Mouse (Mus musculus) CD4-positive, CD25-positive, alpha-beta regulatory T cell, adult 4 months (primary cell): Measurements from ENCODE around the gene Arpc4. TPM values are rescaled to one million over a fixed set of nuclear protein-coding genes. Genes with fewer than 3 reads are reported as not detected.

Source experiments
- ATAC-seq: one replicate; pipeline ENCODE4 v1.8.0; 2017
- polyA plus RNA-seq, 2 experiments: library from polyadenylated mRNA; unstranded; fragments of 100-300 nt; shearing (Covaris generic); gene quantifications; one replicate each; pipeline ENCODE4 v1.2.1; 2017

Arpc4 gene
- polyA plus RNA-seq, 2 experiments from 2014 or later: 574 to 794 TPM

- no peak for ATAC-seq
Observed at GRCm38 (mm10) chr6:113366639-113367038, 11.3 kb upstream of the Arpc4 start.

- ATAC-seq: no peak
Observed at GRCm38 (mm10) chr6:113367574-113367973, 10.3 kb upstream of the Arpc4 start.

DNA sequence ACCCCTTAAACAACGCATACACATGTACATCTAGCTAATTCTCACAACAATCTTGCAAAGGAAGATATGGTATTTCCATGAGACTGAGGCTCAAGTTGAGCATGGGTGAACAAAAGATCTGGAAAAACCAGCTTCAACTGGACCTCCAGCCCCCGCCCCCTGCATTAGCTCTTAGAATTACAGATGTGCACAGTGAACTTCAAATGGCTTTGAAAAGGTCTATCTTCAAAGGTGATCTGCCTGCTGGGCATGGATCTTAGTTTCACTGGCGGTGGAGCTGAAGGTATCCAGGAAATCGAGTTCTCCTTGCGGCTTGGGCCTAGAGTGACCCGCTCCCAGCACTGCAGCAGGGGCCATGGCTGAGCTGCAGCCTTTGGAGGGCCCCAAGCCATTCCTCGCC, 9.8 kb upstream of the Arpc4 start:
- no peak for ATAC-seq

DNA sequence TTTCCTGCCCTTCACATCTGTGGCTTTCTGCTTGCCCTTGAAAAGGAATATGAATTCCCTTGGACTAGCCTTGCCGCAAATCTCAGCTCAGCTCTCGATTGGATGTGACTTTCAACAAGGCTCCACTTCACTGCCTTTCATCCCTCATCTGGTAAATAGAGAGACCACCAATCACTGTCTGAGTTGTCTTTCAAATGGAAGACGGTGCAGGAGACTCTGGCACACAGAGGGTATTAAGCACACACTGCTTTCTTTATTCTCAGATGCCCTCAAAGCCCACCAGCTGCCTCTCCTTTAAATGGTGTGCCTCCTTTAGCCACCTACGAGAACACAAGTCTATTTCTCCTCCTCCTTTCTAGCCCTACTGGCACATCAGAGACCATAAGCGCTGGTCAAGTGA, 9.3 kb upstream of the Arpc4 start:
- ATAC-seq: no peak

DNA sequence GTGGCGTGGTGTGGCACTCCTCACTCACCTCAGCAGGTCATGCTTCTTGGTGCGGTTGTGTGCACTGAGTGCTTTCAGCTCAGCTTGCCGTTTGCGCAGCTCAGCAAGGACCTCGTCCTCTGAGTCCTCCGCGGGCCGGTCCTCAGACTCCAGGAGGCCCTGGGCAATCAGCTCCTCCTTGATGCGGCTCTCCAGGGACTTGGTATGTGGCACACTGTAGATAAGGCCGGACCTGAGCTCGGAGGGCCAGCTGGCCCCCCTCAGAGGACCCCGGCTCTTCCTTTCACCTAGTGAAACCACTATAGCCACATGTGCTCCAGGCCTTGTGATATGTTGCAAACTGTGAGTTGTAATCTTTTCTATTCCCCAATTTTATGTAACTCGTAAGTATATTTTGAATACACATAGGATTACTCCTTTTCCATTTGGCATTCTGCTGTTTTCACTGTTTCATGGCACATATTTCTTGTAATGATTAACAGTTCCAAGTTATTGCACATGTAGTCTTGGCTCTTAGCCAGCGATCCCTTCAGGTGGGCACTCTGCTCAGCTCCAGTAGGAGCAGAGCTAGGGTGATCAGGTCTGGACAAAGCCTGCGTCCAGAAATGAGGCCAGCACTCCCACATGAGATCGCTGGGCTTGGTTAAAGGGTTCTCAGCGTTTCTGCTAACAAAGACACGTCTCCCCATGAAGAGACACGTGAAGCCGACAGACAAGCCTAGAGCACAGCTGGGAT, 7.6 kb upstream of the Arpc4 start:
- ATAC-seq: no peak

DNA sequence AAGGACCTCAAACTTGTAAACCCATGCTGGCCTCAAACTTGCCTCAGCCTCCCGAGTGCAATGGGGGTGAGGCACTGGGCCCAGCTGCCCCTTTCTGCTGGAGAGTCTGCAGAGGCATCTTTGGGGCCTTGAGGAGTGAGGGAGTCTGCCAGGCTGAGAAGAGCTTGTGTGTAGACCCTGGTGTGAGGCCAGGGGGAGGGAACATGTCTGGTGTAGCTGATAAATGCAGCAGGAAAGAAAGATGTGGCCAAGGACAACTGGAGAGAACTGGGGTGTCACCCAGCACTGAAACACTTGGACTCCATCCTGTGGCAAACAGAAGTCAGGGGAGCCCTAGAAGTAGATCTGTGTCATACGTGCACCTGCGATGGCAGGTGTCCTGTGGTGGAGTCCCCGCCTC, 4.4 kb upstream of the Arpc4 start:
- ATAC-seq: no peak

DNA sequence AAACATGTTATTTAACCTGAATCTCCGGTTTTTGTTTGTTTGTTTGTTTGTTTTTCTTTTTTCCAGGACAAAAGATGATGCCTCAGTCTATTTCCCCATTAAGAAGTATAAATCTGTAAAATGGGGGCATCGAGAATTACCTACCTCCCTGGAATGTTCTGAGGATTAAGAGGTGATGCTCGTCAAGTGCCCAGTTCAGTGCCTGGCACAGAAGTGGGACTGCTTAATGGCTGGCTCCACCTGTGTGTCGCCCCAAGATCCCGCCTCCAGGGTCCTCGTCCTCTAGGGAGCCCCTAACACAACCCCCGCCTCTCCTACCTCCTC, 781 bp upstream of the Arpc4 start:
- no peak for ATAC-seq

DNA sequence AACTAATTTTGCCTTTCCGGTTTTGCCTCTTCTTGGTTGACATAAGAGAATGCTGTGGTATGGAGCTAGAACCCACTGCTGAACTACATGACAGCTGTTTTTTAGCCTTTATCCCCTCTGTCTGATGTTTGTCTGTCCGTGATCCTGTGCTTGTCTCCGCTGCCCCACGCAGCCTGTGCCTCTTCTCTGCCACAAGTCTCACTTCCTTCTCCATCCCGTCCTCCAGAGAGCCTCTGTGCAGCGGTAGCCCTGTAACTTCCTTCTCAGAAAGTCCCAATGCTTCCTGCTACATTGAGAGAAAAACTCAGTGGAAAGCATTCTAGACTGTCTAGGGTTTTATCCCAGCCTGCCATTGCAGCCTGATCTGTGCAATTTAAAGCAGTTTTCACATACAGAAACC, 1.3 kb downstream of the Arpc4 start:
- no peak for ATAC-seq

DNA sequence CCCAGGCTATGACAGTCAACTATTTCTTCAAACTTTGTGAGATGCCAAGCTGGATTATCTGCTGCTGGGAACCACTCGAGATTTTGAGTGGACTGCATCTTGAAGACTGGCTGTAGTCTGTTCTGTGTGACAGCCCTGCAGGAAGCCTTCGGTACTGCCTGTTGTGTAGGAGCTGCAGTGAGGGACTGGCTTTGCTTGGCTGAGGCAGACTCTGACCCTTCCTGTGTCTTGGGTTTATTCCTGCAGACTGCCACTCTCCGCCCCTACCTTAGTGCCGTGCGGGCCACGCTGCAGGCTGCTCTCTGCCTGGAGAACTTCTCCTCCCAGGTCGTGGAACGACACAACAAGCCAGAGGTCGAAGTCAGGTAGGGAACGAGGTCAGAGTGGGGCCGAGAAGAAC, 2.6 kb downstream of the Arpc4 start:
- no peak for ATAC-seq

DNA sequence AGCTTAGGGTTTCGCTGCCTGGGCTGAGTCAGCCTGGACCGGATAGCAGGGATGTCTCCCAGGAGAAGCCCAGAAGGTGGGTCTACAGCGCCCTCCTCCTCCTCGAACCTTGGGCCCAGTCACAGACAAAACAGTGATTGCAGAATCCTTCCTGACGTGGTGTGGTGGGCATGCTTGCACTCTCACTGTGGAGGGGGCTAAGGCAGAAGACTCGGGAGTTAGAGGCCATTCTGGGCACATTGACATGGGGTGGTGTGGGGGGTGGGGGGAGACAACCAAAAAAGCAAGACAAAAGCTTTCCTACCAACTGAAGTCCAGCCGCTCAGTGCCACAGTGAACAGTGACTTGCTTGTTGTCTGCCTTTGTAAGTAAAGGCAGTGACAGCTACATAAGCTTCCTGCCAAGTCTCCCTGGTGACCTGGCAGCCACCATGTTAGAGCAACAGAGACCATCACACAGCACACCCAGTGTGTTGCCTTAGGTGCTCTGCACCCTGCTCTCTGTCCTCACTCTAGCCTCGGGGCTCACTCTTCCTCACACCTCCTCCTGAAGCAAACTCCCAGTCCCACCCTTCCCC, 6.5 kb downstream of the Arpc4 start:
- ATAC-seq: no peak

- ATAC-seq: no peak
Observed at GRCm38 (mm10) chr6:113385160-113385714, 7.3 kb downstream of the Arpc4 start.

GRCm38 (mm10) chr6:113386025-113386424, 8.1 kb downstream of the Arpc4 start:
- no peak for ATAC-seq

- ATAC-seq: no peak
Observed at GRCm38 (mm10) chr6:113388960-113389359, 11.0 kb downstream of the Arpc4 start, which contains the start of gene Ttll3. TSS of gene Ttll3 (plus strand) at chr6:113389260.

GRCm38 (mm10) chr6:113390715-113391114, 12.8 kb downstream of the Arpc4 start:
- ATAC-seq: no peak

DNA sequence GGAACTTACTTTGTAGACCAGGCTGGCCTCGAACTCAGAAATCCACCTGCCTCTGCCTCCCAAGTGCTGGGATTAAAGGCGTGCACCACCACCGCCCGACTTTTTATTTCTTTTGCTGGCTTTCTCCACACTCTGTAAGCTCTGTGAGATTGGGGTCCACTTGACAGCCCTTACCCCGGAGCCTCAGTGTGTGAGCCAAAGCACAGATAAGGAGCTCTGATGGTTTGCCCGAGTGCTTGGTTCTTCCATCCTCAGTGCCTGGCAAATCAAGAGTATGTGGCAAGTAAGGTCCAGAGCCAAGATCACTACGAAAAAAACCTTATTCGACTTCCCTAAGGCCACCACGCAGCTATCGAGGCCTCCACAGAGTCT, 14.1 kb downstream of the Arpc4 start:
- ATAC-seq: no peak

DNA sequence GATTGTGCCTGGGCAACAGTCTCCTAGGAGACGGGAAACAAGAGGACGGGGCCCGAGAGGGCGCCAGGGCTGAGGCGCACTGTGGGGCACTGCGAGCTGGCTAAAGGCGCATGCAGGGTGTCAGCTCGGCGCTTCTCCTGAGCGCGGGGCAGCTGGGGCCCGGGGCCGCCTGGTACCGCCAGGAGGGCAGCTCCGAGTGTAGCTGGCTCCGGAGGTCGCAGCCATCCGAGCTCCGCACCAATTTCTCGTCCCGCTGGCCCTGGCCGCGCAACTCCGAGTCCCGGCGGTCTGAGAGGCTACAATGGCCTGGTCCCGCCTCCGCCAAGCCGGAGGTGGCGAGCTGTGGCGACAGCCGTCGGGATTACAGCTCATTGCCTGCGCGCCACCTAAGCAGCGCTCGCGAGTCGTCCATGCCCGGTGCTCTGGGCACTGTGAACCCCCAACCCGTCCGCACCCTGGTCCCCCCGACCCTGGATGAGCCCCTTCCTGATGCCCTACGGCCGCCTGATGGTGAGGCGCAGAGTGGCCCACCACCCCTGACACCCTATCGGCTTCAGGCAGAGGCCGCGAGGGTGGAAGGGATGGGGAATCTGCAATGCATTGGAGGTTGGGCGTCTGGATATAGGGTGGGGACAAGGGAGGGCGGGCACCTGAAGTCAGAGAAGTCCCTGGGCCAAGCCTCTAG, 14.6 kb downstream of the Arpc4 start:
- no peak for ATAC-seq

- no peak for ATAC-seq
Observed at GRCm38 (mm10) chr6:113393951-113394350, 16.0 kb downstream of the Arpc4 start.

DNA sequence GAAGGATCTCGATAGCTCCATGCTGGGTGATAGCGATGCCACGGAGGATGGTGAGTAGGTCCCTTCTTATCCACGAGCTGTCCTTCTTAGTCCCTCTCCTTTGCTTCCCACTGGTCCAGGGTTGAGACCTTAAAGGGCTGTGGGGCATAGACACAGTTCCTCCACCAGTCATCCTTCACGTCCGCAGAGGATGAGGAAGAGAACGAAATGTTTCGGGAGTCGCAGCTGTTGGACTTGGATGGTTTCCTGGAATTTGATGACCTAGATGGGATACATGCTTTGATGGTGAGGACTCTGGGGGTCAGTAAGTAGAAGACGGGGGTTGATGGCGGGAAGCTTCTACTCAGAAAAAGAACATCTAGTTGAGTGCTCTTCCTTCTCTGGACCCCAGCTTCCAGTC, 16.9 kb downstream of the Arpc4 start:
- ATAC-seq: no peak

GRCm38 (mm10) chr6:113395501-113395900, 17.6 kb downstream of the Arpc4 start:
- ATAC-seq: no peak

GRCm38 (mm10) chr6:113396270-113397030, 18.5 kb downstream of the Arpc4 start:
- no peak for ATAC-seq

GRCm38 (mm10) chr6:113402094-113402493, 24.2 kb downstream of the Arpc4 start:
- ATAC-seq: no peak

DNA sequence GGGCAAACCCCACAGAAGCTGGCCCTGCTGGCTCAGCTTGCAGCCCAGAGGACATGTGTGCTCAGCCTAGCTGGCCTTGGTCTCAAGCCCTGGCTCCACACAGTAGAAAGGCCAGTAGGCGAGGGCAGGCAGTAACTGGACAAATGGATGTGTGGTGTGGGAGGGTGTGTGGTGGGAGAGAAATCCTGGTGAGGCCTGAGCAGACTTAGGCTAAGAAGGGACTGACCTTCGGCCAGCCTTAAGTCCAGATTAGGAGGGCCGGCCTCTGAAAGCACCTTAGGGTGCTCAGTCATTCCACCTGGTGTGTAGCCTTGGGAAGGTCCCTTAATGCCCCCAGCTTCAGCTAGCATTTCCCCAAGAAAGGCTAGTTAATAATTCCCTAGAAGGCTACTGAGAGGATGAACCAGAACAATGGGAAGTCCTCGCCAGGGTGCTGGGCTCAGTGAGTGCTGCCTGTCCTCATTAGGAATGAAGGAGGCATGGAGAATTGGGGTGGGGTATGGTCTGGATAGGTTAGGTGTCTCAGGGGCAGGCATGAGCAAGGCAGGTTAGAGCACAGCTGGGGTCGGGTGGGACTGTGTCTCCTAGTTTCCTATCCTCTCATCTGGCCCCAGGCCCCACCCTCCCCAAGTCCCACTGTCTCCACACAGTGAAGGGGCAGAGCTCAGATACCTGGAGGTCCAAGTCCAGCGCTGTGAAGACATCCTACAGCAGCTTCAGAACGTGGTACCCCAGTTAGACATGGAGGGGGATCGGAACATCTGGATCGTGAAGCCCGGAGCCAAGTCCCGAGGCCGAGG, 26.9 kb downstream of the Arpc4 start:
- ATAC-seq: no peak
